Mouse (Mus musculus) liver, adult 2 months (tissue): ENCODE measurements at regions not wholly inside any gene's neighbourhood (a gene's known extent, or its start where the extent isn't known, plus 50 kb on each side); places are given as distances from the start of the nearest gene placed in this dataset.

Source experiments
- CTCF ChIP-seq: fragments of 200-500 bp; IDR thresholded peaks from 2 replicates; pipeline ENCODE4 v1.5.1; 2011; ENCODE audit warnings: low read depth, low read length, control low read depth
- POLR2A ChIP-seq: fragments of 200-500 bp; IDR thresholded peaks from 2 replicates; pipeline ENCODE4 v1.6.1; 2011; ENCODE audit warnings: low read length, control low read depth; ENCODE audit not compliant: insufficient read depth; ENCODE audit errors: extremely low read depth

GRCm38 (mm10) chr16:50000805-50001204 lies 200.5 kb downstream of the Cd47 start:
- TF ChIP-seq CTCF = no peak
- no peak for TF ChIP-seq POLR2A
